Mouse (Mus musculus) midbrain, embryonic 16.5 days (tissue): ENCODE data around the gene Elobl. TPM values are rescaled to one million over a fixed set of nuclear protein-coding genes. Genes with fewer than 3 reads are reported as not detected.

Experiments
- ATAC-seq: fragments of 200-750 bp; cut with Nextera tagmentation; 2 replicates; pipeline ENCODE4 v1.8.0; 2017; ENCODE audit warnings: moderate TSS enrichment
- H3K27ac ChIP-seq: fragments of 300-500 bp; sonication (generic); 2 replicates; pipeline ENCODE4 v1.5.1; 2014; ENCODE audit warnings: mild to moderate bottlenecking, low read length, mixed read lengths
- H3K27me3 ChIP-seq: fragments of 300-500 bp; sonication (generic); 2 replicates; pipeline ENCODE4 v1.6.1; 2014; ENCODE audit warnings: low read depth, low read length, mixed read lengths; ENCODE audit not compliant: control insufficient read depth, insufficient read depth
- H3K36me3 ChIP-seq: fragments of 300-500 bp; sonication (generic); 2 replicates; pipeline ENCODE4 v1.6.1; 2014; ENCODE audit warnings: mild to moderate bottlenecking, low read length, moderate library complexity, mixed read lengths; ENCODE audit not compliant: control insufficient read depth, insufficient read depth
- H3K4me1 ChIP-seq: fragments of 300-500 bp; sonication (generic); 2 replicates; pipeline ENCODE4 v1.6.1; 2014; ENCODE audit warnings: mild to moderate bottlenecking, low read length, mixed read lengths; ENCODE audit not compliant: control insufficient read depth, insufficient read depth
- H3K4me2 ChIP-seq: fragments of 300-500 bp; sonication (generic); 2 replicates; pipeline ENCODE4 v1.6.1; 2014; ENCODE audit warnings: mild to moderate bottlenecking, low read length, mixed read lengths
- H3K4me3 ChIP-seq: fragments of 300-500 bp; sonication (generic); 2 replicates; pipeline ENCODE4 v1.5.1; 2014; ENCODE audit warnings: low read depth, mild to moderate bottlenecking, low read length, moderate library complexity, mixed read lengths
- H3K9ac ChIP-seq: fragments of 300-500 bp; sonication (generic); 2 replicates; pipeline ENCODE4 v1.6.1; 2014; ENCODE audit warnings: low read depth, low read length, mixed read lengths
- H3K9me3 ChIP-seq: fragments of 300-500 bp; sonication (generic); replicated peaks from 2 replicates; pipeline ENCODE4 v1.6.1; 2014; ENCODE audit warnings: mild to moderate bottlenecking, low read length, mixed read lengths; ENCODE audit not compliant: control insufficient read depth, poor library complexity, severe bottlenecking
- WGBS: fragments of 180-500 bp; shearing (Covaris S2); extraction: QIAGEN DNeasy Blood & Tissue Kit; methylation state at CpG from one replicate; pipeline ENCODE4 v1.1.7; 2014; 5-methylcytosine and 5-hydroxymethylcytosine counted together
- polyA plus RNA-seq: library from polyadenylated mRNA; unstranded; fragments of >200 nt; fragmentation: Nextera tagmentation; extraction: Ambion mirVana; gene quantifications from 2 replicates; pipeline ENCODE4 v1.2.1, GENCODE M21; 2015

Elobl gene
- polyA plus RNA-seq, 1 experiment from 2014 or later, result not detected

DNA sequence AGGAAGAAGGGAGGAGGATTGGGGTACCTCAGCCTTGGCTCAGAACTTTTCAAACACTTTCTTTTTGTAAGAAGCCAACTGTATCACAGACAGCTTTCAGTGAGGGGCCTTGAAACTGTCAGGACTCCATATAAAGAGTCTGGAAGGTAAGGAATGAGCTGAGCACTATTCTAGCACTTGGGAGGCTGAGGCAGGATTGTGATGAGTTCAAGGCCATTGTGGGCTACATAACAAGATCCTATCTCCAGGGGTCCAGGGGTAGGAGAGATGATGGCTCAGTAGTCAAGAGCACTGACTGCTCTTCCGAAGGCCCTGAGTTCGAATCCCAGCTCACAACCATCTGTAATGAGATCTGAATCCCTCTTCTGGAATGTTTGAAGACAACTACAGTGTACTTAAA is 15.2 kb downstream of the Elobl start:
- 98% methylated on average over 2 of the region's 2 CpGs for WGBS
- H3K36me3 ChIP-seq, result no peaks in the 10 kb centered on the region; the same call in 1 of the 2 replicates
- H3K4me2 ChIP-seq, result no peak overlapping the region

DNA sequence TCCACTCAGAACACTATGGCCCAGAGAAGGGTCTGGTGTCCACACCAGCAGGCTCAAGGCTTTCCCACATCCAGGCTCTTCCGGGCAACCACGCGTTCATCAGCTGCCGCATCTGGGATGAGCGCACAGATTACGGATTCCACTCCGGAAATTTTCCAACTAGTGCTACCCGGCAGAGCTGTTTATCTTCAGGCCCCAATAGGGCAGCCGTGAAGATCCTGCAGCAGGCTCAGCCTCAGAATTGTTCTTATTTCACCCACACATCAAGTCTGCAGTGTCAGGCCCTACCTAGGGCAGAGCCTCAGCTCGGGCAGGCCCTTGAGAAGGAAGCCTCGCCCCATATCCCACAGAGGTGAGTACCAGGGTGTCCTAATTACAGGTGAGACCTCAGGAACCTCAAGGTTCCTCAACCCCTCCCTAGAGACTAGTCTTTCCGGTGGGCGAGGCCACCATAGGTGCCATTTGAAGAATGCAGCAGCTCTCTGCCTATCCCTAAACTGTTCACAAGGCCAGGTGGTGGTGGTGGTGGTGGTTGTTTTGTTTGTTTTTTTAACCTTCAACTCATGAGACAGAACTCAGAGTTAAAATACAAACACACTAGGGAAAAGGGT is 16.0 kb downstream of the Elobl start:
- H3K4me1 ChIP-seq, result peaks cover 9% of the 10 kb centered on the region
- ATAC-seq, result no peak
- H3K36me3 ChIP-seq, result no peaks in the 10 kb centered on the region; the same call in 1 of the 2 replicates
- no peak overlapping the region for H3K4me2 ChIP-seq
- H3K4me3 ChIP-seq, result no peak overlapping the region
- H3K9me3 ChIP-seq, result no peaks in the 10 kb centered on the region
- no peaks in the 10 kb centered on the region for H3K27me3 ChIP-seq
- H3K9ac ChIP-seq, result no peak overlapping the region
- no peak overlapping the region for H3K27ac ChIP-seq
- 92% methylated on average over 13 of the region's 13 CpGs for WGBS

More for the DNA sequence above, 15.2 kb downstream of the Elobl start:
- Histone ChIP-seq H3K4me1 (peaks cover 9% of the 10 kb centered on the region), H3K27ac (no peak overlapping the region), H3K9me3 (no peaks in the 10 kb centered on the region), H3K27me3 (no peaks in the 10 kb centered on the region), H3K9ac (no peak overlapping the region), H3K4me3 (no peak overlapping the region)
- ATAC-seq, result no peak

DNA sequence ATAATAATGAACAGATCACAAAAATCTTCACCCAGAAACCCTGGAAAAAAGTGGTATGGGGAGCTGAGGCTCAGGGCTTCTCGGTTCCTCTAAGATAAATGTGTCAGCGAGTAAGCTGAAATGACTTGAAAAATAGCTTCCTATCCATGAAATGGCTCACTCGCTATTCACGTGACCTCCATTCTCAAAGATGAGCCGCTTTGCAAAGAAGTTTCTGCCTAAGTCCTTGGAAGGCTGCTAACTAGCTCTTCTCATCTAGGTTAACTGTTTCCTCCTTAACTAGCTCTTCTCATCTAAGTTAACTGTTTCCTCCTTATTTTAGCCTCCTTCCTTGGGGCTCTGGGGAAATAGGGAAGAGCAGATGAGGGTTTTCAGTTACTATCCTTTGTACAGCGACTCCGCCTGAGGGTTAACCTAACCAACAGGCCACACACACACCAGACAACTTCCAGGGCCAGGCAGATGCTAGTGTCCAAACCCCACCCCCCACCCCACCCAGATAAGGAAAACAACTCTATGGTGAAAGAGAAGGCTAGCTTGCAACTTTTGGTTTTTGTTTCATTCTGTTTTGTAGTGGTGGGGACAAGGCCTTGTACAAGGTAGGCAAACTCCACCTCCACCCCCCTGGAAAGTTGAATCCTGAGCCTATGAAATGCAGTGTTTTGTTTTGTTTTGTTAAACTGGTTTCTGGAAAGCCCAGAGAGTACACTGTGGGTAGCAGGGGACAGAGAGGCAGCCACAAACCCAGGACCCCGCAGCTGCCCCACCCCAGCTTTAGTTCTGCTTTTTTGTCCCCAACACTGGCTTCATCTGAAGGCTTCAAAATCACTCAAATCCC is 16.7 kb downstream of the Elobl start:
- H3K27me3 ChIP-seq, result no peaks in the 10 kb centered on the region
- no peak overlapping the region for H3K27ac ChIP-seq
- H3K9ac ChIP-seq, result no peak overlapping the region
- H3K9me3 ChIP-seq, result no peaks in the 10 kb centered on the region
- no peak overlapping the region for H3K4me2 ChIP-seq
- WGBS, result 94% methylated on average over 8 of the region's 8 CpGs
- H3K36me3 ChIP-seq, result no peaks in the 10 kb centered on the region; the same call in 1 of the 2 replicates
- no peak for ATAC-seq
- H3K4me3 ChIP-seq, result no peak overlapping the region
- peaks cover 9% of the 10 kb centered on the region for H3K4me1 ChIP-seq

DNA sequence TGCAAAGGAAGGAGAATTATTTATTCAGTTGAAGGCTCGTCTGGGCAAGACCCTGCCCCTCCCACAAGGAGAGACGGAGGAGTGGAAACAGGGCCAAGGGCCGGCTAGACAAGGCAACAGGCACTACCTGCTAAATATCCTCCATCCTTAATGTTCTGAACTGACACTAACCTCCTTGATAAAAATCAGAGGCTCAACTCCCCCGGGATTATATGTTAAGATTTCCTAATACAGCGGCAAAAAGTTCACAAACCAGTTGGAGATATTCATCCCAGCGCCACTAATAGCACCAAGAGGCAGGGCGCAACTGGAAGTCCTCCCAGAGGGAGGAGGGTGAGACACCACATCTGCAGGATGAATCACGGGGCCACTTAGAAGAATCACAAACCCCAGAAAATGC is 17.8 kb downstream of the Elobl start:
- WGBS, result 80% methylated on average over 8 of the region's 8 CpGs
- H3K9ac ChIP-seq, result no peak overlapping the region
- no peak overlapping the region for H3K27ac ChIP-seq
- no peak for ATAC-seq
- no peaks in the 10 kb centered on the region for H3K9me3 ChIP-seq
- H3K36me3 ChIP-seq, result peaks cover 4% of the 10 kb centered on the region; the same call in 1 of the 2 replicates
- H3K4me3 ChIP-seq, result no peak overlapping the region
- no peak overlapping the region for H3K4me2 ChIP-seq
- H3K4me1 ChIP-seq, result peaks cover 6% of the 10 kb centered on the region
- no peaks in the 10 kb centered on the region for H3K27me3 ChIP-seq

DNA sequence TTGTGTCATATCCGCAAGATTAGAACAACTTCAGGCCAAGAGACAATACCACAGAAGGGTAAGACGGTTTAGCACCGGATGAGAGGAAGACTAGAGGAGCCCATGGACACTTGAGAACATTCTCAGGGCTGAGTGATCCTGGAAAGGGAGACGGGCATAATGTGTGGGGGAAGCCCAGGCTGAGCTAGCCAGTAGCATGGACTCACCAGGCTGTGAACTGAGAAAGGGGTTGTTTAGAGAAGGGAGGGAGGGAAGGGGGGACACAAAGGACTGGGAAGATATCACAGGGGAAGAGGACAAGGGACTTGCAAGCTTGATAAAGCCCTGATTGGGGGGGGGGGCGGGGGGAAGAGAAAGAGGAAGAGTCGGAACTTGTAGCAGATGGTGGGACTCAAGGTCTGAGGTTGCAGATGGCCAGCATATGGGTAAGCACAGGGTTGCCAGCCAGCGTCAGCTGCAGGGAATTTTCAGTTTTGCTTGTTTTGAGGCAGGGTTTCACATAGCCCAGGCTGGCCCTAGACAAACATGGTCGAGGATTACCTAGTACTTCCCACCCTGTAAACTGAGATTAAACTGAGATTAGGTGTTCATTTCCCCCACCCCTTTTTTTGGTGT is 20.7 kb downstream of the Elobl start:
- Histone ChIP-seq H3K4me1 (no peaks in the 10 kb centered on the region), H3K4me2 (no peak overlapping the region), H3K9me3 (no peaks in the 10 kb centered on the region), H3K27ac (no peak overlapping the region), H3K4me3 (no peak overlapping the region), H3K9ac (no peak overlapping the region), H3K27me3 (no peaks in the 10 kb centered on the region), H3K36me3 (peaks cover 4% of the 10 kb centered on the region; the same call in 1 of the 2 replicates)
- no peak for ATAC-seq
- 85% methylated on average over 6 of the region's 8 CpGs for WGBS

DNA sequence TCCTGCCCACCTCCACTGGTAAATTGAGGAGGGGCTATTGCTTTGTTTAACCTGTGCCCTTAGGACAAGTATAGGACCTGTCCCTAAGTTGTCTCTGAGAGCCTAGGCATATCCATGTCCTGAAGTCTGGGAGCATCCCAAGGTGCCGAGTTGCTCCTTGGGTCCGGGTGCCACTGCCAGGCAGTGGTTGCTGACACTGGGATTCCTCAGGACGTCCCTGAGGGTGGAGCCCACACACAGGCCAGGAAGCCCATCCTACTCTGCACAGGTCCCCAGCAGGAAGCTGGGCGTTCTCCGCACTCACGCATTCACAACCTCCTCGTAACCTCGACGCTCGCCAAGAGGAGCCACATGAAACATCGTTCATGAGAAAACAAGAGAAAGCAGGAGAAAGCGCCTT is 25.2 kb downstream of the Elobl start:
- Histone ChIP-seq H3K9ac (no peak overlapping the region), H3K4me2 (no peak overlapping the region), H3K36me3 (0 out of 2 replicates have a peak, but pooled peaks cover 8% of the 10 kb centered on the region), H3K27ac (no peak overlapping the region), H3K4me3 (no peak overlapping the region), H3K9me3 (no peaks in the 10 kb centered on the region), H3K4me1 (no peaks in the 10 kb centered on the region), H3K27me3 (no peaks in the 10 kb centered on the region)
- WGBS, result 85% methylated on average over 12 of the region's 12 CpGs
- ATAC-seq, result no peak

DNA sequence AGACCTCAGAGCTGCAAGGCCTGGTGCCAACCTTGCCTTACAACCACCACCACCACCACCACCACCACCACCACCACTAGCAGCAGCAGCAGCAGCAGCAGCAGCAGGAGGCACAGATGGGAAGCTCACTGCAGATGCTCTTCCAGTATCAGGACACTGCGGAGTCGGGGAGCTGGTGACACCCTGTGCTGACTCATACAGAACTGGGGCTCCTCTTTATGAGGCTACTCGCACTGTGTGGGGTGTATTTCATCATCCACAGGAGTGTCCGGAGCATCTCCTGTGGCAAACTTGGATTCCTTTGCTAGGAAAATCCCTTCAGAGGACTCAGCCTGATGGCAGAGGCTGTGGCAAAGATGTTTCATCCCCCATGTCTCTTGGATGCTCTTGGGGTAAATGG is 27.1 kb downstream of the Elobl start:
- Histone ChIP-seq H3K27ac (no peak overlapping the region), H3K27me3 (no peaks in the 10 kb centered on the region), H3K4me3 (no peak overlapping the region), H3K36me3 (0 out of 2 replicates have a peak, but pooled peaks cover 8% of the 10 kb centered on the region), H3K9ac (no peak overlapping the region), H3K4me1 (no peaks in the 10 kb centered on the region), H3K9me3 (no peaks in the 10 kb centered on the region), H3K4me2 (no peak overlapping the region)
- 96% methylated on average over 4 of the region's 4 CpGs for WGBS
- ATAC-seq, result no peak

DNA sequence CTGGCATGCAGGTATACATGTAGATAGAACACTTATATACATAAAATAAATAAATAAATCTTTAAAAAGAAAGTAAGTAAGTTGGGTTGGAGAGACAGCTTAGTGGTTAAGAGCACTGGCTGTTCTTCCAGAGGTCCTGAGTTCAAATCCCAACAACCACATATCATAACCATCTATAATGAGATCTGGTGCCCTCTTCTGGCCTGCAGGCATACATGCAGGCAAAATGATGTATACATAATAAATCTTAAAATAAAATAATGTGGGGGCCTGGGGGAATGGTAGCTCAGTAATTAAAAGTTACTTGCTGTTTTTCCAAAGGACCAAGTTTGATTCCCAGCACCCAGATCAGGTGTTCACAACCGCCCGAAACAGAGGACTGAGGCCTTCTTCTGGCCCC is 28.0 kb downstream of the Elobl start:
- Histone ChIP-seq H3K4me2 (no peak overlapping the region), H3K36me3 (0 out of 2 replicates have a peak, but pooled peaks cover 4% of the 10 kb centered on the region), H3K9ac (no peak overlapping the region), H3K27ac (no peak overlapping the region), H3K4me1 (no peaks in the 10 kb centered on the region), H3K4me3 (no peak overlapping the region), H3K9me3 (no peaks in the 10 kb centered on the region), H3K27me3 (no peaks in the 10 kb centered on the region)
- 100% methylated on average over 2 of the region's 2 CpGs for WGBS
- ATAC-seq, result no peak

DNA sequence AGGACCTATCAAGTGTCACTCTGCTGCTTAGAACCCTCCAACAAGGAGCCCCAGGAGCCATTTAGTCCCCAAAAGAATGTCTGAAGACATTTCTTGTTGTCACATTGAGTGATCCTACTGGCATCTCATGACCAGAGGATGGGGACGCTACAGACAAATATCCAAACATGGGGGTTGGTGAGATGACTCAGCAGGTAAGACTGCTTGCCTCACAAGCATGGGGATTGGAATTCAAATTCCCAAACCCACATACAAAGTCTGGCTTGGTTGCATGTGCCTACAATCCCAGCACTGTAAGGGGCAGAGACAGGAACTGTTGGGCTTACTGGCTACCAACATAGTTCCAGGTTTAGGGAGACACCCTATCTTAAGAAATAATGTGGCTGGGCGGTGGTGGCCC is 28.8 kb downstream of the Elobl start:
- WGBS, result 90% methylated on average over 2 of the region's 2 CpGs
- Histone ChIP-seq H3K9me3 (no peaks in the 10 kb centered on the region), H3K4me2 (no peak overlapping the region), H3K36me3 (0 out of 2 replicates have a peak, but pooled peaks cover 9% of the 10 kb centered on the region), H3K9ac (no peak overlapping the region), H3K27me3 (no peaks in the 10 kb centered on the region), H3K27ac (no peak overlapping the region), H3K4me3 (no peak overlapping the region), H3K4me1 (no peaks in the 10 kb centered on the region)
- no peak for ATAC-seq
